Mouse (Mus musculus): ENCODE measurements around the gene Fpr1. TPM values are rescaled to one million over a fixed set of nuclear protein-coding genes. Genes with fewer than 3 reads are reported as not detected.

The Fpr1 gene
- polyA plus RNA-seq, 1 experiment from 2014 or later: not detected

DNA sequence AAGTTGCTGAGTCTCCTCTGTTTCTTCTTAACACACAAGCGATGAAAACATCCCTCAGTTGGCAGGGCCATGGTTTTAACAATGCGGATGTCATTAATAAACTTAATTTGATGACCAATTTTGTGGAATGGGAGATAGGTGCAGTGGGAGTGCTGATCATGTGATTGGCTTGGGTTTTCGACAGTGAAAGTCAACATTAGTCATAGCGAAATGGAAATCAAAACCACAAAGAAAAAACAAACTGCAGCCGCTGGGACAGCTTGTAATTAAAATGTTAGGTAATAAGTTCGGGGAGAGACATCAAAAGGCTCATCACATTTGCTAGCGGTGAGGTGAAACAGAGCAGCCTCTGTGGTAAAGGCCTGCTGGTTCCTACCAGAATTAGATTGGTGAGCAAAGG is 42.9 kb downstream of the Fpr1 start:
- H3K9me3 ChIP-seq (ENCODE audit: control insufficient read depth, low read length): no peaks in the 10 kb centered on the region
- H3K4me3 ChIP-seq (replicated peaks; ENCODE audit: low read length): no peak overlapping the region
- no peak overlapping the region for H3K27ac ChIP-seq
- no peak overlapping the region for H3K4me2 ChIP-seq (replicated peaks)
- H3K4me1 ChIP-seq (replicated peaks; ENCODE audit: control insufficient read depth, insufficient read depth, low read length): peaks cover 25% of the 10 kb centered on the region
- DNase-seq (ENCODE audit: low spot score) (no peak), ATAC-seq (ENCODE audit: low FRiP score) (no peak)
- 90% methylated on average over 7 of the region's 7 CpGs for WGBS
- H3K9ac ChIP-seq: no peak overlapping the region
- H3K27me3 ChIP-seq (ENCODE audit: control insufficient read depth, insufficient read depth, low read length): no peaks in the 10 kb centered on the region
- peaks cover 32% of the 10 kb centered on the region for H3K36me3 ChIP-seq (replicated peaks; ENCODE audit: control insufficient read depth, insufficient read depth)

DNA sequence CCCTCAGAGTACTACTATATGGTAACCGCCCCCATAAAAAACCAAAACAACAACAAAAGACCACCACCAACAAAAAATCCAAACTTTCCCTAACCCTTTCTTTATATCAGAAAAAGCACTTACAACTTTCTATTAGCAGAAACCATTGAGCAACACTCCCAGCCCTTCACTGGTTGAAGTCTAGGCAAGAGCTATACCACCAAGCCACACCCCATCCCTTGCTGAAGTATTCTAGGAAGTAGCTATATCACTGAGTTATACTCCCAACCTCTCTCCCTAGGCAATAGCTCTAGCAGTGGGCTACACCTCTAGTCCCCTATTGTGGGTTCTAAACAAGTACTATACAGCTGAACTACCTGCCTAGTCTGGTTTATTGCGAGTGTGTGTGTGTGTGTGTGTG is 44.5 kb downstream of the Fpr1 start:
- no peak for ATAC-seq (ENCODE audit: low FRiP score)
- no peak overlapping the region for H3K4me3 ChIP-seq (replicated peaks; ENCODE audit: low read length)
- WGBS: 91% methylated on average over 2 of the region's 2 CpGs

DNA sequence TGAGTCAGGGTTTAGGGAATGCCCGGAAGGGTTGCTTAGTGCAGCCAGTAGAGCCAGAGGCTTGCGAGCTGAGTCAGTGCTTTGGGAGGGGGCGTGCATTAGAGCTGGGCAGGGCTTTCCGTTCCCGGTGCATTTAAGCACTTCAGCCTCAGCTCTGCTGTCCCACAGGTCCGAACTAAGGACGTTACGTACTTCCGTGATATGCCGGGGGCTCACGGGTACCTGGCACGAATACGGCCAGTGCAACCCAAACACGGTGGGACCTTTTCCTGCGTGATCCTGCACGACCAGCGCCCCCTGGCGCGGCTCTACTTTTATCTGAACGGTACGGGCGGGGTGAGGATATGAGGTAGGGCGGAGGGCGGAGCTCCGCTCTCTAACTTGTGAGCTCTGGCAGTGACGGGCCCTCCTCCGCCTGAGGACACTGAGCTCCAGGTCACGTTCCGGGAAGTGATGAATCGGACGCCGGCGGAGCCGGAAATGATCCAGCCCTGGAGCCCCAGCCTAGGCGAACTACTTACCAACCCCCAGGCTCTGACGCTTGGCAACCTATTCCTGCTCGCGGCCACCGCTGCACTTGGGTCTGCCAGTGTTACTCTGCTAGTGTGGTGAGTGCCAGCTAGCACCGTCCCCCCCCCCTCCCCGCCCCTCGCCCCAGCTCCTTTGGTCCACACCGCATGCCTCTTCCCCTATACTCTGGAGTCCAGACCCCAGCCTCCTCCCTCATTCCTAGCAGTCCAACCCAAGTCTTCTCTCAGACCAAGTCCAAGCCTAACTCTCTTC is 45.6 kb downstream of the Fpr1 start:
- H3K4me2 ChIP-seq (replicated peaks): peak overlapping the region; percentile 72
- ATAC-seq (ENCODE audit: low FRiP score) (peak; percentile 97), DNase-seq (ENCODE audit: low spot score) (peak; percentile 91)
- peak overlapping the region; percentile 84 for H3K27ac ChIP-seq
- peaks cover 40% of the 10 kb centered on the region for H3K36me3 ChIP-seq (replicated peaks; ENCODE audit: control insufficient read depth, insufficient read depth)
- peaks cover 45% of the 10 kb centered on the region for H3K4me1 ChIP-seq (replicated peaks; ENCODE audit: control insufficient read depth, insufficient read depth, low read length)
- peak overlapping the region; percentile 63 for H3K9ac ChIP-seq
- no peaks in the 10 kb centered on the region for H3K9me3 ChIP-seq (ENCODE audit: control insufficient read depth, low read length)
- peak overlapping the region; percentile 37 for H3K4me3 ChIP-seq (replicated peaks; ENCODE audit: low read length)
- H3K27me3 ChIP-seq (ENCODE audit: control insufficient read depth, insufficient read depth, low read length): no peaks in the 10 kb centered on the region
- WGBS: under 1% methylated on average over 43 of the region's 43 CpGs

More for the DNA sequence above, 44.5 kb downstream of the Fpr1 start:
- no peak for DNase-seq (ENCODE audit: low spot score)
- H3K27me3 ChIP-seq (ENCODE audit: control insufficient read depth, insufficient read depth, low read length): no peaks in the 10 kb centered on the region
- peaks cover 36% of the 10 kb centered on the region for H3K4me1 ChIP-seq (replicated peaks; ENCODE audit: control insufficient read depth, insufficient read depth, low read length)
- H3K9ac ChIP-seq: peak overlapping the region; percentile 63; the same call in 1 of the 2 replicates
- no peaks in the 10 kb centered on the region for H3K9me3 ChIP-seq (ENCODE audit: control insufficient read depth, low read length)
- peaks cover 32% of the 10 kb centered on the region for H3K36me3 ChIP-seq (replicated peaks; ENCODE audit: control insufficient read depth, insufficient read depth)
- peak overlapping the region; percentile 72; the same call in 1 of the 2 replicates for H3K4me2 ChIP-seq (replicated peaks)
- no peak overlapping the region for H3K27ac ChIP-seq

GRCm38 (mm10) chr17:17837426-17837825 is 46.3 kb downstream of the Fpr1 start:
- peak overlapping the region; percentile 72 for H3K4me2 ChIP-seq (replicated peaks)
- ATAC-seq (ENCODE audit: low FRiP score): no peak; the same call in 1 of the 2 replicates
- H3K27me3 ChIP-seq (ENCODE audit: control insufficient read depth, insufficient read depth, low read length): no peaks in the 10 kb centered on the region
- H3K27ac ChIP-seq: peak overlapping the region; percentile 84
- WGBS: 7% methylated on average over 13 of the region's 13 CpGs
- H3K36me3 ChIP-seq (replicated peaks; ENCODE audit: control insufficient read depth, insufficient read depth): peaks cover 39% of the 10 kb centered on the region
- H3K9me3 ChIP-seq (ENCODE audit: control insufficient read depth, low read length): no peaks in the 10 kb centered on the region
- DNase-seq (ENCODE audit: low spot score): peak; percentile 38
- peak overlapping the region; percentile 37 for H3K4me3 ChIP-seq (replicated peaks; ENCODE audit: low read length)
- H3K9ac ChIP-seq: peak overlapping the region; percentile 63
- H3K4me1 ChIP-seq (replicated peaks; ENCODE audit: control insufficient read depth, insufficient read depth, low read length): peaks cover 52% of the 10 kb centered on the region

- no peaks in the 10 kb centered on the region for H3K27me3 ChIP-seq (ENCODE audit: control insufficient read depth, insufficient read depth, low read length)
- no peak for DNase-seq (ENCODE audit: low spot score)
- no peak overlapping the region for H3K27ac ChIP-seq
- ATAC-seq (ENCODE audit: low FRiP score): no peak
- peaks cover 42% of the 10 kb centered on the region for H3K36me3 ChIP-seq (replicated peaks; ENCODE audit: control insufficient read depth, insufficient read depth)
- no peak overlapping the region for H3K4me3 ChIP-seq (replicated peaks; ENCODE audit: low read length)
- H3K9me3 ChIP-seq (ENCODE audit: control insufficient read depth, low read length): no peaks in the 10 kb centered on the region
- H3K4me2 ChIP-seq (replicated peaks): no peak overlapping the region
- H3K9ac ChIP-seq: no peak overlapping the region
- peaks cover 63% of the 10 kb centered on the region for H3K4me1 ChIP-seq (replicated peaks; ENCODE audit: control insufficient read depth, insufficient read depth, low read length)
- WGBS: 80% methylated on average over 5 of the region's 5 CpGs
These were observed 47.6 kb downstream of the Fpr1 start for GRCm38 (mm10) chr17:17836101-17836500.

- Histone ChIP-seq H3K4me2 (replicated peaks) (no peak overlapping the region), H3K9me3 (ENCODE audit: control insufficient read depth, low read length) (no peaks in the 10 kb centered on the region), H3K27me3 (ENCODE audit: control insufficient read depth, insufficient read depth, low read length) (no peaks in the 10 kb centered on the region), H3K27ac (no peak overlapping the region), H3K36me3 (replicated peaks; ENCODE audit: control insufficient read depth, insufficient read depth) (peaks cover 34% of the 10 kb centered on the region; the same call in 1 of the 2 replicates), H3K4me1 (replicated peaks; ENCODE audit: control insufficient read depth, insufficient read depth, low read length) (peaks cover 75% of the 10 kb centered on the region), H3K4me3 (replicated peaks; ENCODE audit: low read length) (no peak overlapping the region), H3K9ac (no peak overlapping the region)
- no peak for DNase-seq (ENCODE audit: low spot score)
- no peak for ATAC-seq (ENCODE audit: low FRiP score)
- 13% methylated on average over 1 of the region's 1 CpGs for WGBS
These were observed 48.8 kb downstream of the Fpr1 start for GRCm38 (mm10) chr17:17834896-17835295.

- Histone ChIP-seq H3K4me1 (replicated peaks; ENCODE audit: control insufficient read depth, insufficient read depth, low read length) (peaks cover 51% of the 10 kb centered on the region), H3K4me2 (replicated peaks) (peak overlapping the region; percentile 73), H3K27ac (no peak overlapping the region), H3K9ac (peak overlapping the region; percentile 98), H3K9me3 (ENCODE audit: control insufficient read depth, low read length) (no peaks in the 10 kb centered on the region), H3K4me3 (replicated peaks; ENCODE audit: low read length) (peak overlapping the region; percentile 83), H3K36me3 (replicated peaks; ENCODE audit: control insufficient read depth, insufficient read depth) (peaks cover 22% of the 10 kb centered on the region; the same call in 1 of the 2 replicates), H3K27me3 (ENCODE audit: control insufficient read depth, insufficient read depth, low read length) (no peaks in the 10 kb centered on the region)
- 75% methylated on average over 7 of the region's 7 CpGs for WGBS
- DNase-seq (ENCODE audit: low spot score) (no peak), ATAC-seq (ENCODE audit: low FRiP score) (no peak)
These were observed 53.0 kb downstream of the Fpr1 start for GRCm38 (mm10) chr17:17830731-17831130.

DNA sequence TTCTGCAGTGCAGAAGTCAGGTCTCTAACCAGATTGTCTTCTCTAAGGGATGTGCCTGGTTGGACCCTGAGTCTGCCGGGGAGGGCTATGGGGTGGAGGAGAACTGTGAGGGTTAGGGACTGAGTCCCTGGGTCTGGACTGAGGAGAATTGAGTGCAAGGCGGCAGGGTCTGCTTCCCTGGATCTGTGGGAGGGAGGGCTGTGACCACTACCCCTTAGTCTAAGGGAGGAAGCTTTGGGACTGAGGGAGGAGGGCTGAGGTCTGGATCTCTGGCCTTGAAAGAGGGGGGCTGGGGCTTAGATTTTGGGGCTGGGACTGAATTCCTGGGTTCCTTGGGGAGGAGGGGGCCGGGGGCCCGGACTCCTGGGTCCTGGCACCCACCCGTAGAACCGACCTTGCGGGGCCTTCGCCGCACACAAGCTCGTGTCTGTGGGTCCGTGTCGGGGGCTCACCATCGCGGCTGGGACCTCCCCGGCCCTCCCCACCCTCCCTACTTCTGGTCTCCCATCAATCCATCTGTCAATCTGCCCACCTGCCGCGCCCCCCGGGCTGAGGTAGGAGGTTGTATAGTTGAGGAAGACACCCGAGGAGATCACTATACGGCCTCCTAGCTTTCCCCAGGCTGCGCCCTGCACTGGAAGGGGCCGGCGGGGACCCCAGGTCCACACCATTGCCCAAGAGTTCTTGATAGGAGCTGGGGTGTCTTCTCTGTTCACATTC is 53.8 kb downstream of the Fpr1 start:
- H3K9ac ChIP-seq: peak overlapping the region; percentile 98
- ATAC-seq (ENCODE audit: low FRiP score) (no peak), DNase-seq (ENCODE audit: low spot score) (no peak)
- H3K36me3 ChIP-seq (replicated peaks; ENCODE audit: control insufficient read depth, insufficient read depth): peaks cover 22% of the 10 kb centered on the region; the same call in 1 of the 2 replicates
- H3K9me3 ChIP-seq (ENCODE audit: control insufficient read depth, low read length): no peaks in the 10 kb centered on the region
- H3K27me3 ChIP-seq (ENCODE audit: control insufficient read depth, insufficient read depth, low read length): no peaks in the 10 kb centered on the region
- peak overlapping the region; percentile 100 for H3K27ac ChIP-seq
- peak overlapping the region; percentile 73 for H3K4me2 ChIP-seq (replicated peaks)
- 56% methylated on average over 17 of the region's 23 CpGs for WGBS
- H3K4me3 ChIP-seq (replicated peaks; ENCODE audit: low read length): peak overlapping the region; percentile 83
- peaks cover 47% of the 10 kb centered on the region for H3K4me1 ChIP-seq (replicated peaks; ENCODE audit: control insufficient read depth, insufficient read depth, low read length)

DNA sequence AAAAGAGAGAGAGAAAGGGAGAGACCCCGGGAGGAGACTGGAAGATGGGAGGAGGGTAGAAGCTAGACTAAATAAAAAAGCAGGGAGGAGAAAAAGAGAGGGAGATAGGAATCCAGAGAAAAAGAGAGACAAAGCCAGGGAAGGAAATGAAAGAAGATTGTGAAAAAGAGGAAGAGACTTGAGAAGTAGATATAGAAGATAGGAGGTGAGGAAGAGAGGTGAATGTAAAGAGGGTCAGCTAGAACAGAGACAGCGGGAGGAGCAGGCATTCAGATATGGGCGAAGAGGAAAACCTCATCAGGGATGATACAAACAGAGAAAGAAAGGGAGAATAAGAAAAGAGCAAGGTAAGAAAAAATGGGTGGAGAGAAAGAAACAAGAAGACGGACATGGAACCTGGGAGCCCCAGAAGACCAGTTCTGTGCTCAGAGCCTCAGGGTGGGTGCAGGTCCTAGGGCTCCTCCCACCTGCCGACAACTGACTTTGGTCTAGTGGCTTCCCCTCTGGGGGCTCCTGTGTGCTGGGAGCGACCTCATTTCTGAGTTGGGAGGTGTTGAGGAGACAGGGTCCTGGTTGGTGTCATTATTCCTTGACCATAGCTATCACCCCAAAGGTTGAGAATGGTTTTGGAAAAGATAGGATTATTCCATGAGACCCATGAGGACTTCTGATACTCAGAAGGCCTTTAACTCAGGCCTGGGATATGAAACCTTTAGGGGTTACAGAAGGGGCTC is 54.5 kb downstream of the Fpr1 start:
- DNase-seq (ENCODE audit: low spot score) (no peak), ATAC-seq (ENCODE audit: low FRiP score) (no peak)
- WGBS: 3% methylated on average over 6 of the region's 6 CpGs
- Histone ChIP-seq H3K4me2 (replicated peaks) (peak overlapping the region; percentile 73), H3K4me1 (replicated peaks; ENCODE audit: control insufficient read depth, insufficient read depth, low read length) (peaks cover 40% of the 10 kb centered on the region), H3K27ac (peak overlapping the region; percentile 100), H3K27me3 (ENCODE audit: control insufficient read depth, insufficient read depth, low read length) (no peaks in the 10 kb centered on the region), H3K9me3 (ENCODE audit: control insufficient read depth, low read length) (no peaks in the 10 kb centered on the region), H3K9ac (peak overlapping the region; percentile 98), H3K36me3 (replicated peaks; ENCODE audit: control insufficient read depth, insufficient read depth) (peaks cover 22% of the 10 kb centered on the region; the same call in 1 of the 2 replicates), H3K4me3 (replicated peaks; ENCODE audit: low read length) (peak overlapping the region; percentile 83)

Measured in hindbrain, embryonic 14.5 days (tissue).